Mouse (Mus musculus): ENCODE measurements around the gene Mdga2. TPM values are rescaled to one million over a fixed set of nuclear protein-coding genes. Genes with fewer than 3 reads are reported as not detected.

Gene Mdga2
- total RNA-seq (2012; rRNA removed), result not detected in 2 replicates

DNA sequence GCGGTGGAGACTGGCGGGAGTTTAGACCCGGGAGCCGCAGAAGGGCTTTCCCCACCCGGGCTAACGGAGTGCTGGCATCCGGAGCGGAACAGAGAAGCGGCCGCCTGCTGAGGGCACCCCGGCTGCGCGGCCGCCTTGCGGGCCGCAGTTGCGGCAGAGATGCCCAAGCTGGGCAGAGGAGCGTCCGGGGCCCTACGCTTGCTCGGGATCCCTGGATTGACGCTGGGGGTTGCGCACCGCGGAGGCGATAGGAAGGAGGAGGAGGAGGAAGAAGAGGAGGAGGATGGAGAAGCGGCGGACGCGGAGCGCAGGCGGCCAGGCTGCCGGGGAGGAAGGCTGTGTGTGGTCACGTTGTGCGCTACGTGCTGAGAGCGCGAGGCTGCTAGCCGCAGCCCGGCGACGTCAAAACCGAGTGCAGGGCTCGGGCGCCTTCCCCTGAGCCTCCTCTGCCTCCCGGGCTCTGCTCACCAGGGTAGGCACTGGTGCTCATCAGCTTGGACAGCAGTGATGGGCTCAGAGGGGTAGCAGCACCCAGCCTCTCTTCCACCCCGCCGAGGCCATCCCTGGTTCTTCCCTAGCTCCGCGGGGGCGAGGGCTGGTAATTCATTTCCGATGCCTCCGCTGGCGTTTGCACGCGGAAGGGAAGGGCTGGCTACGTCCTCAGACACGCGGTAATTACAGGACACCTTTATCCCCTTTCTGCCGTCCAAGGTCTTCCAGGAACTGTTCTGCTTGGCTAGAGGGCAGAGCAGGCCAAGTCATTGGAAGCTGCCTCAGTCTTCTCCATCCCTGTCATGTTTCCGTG is at the start of gene Mdga2:
Gene Mdga2, minus strand, starts transcription at position 329 of the 805 bp plus-strand sequence.
- H3K9ac ChIP-seq (ENCODE audit: insufficient read depth, low read depth, low read length, poor library complexity, severe bottlenecking), result peak within 1 kb of the TSS; percentile 30; the same call in 1 of the 2 replicates
- TF ChIP-seq MAFK (IDR thresholded peaks at IDR 0.05; ENCODE audit: insufficient read depth, low read depth, low read length) (no peak), ZC3H11A (IDR thresholded peaks at IDR 0.05; ENCODE audit: borderline replicate concordance, low read depth, low read length) (no peak), CHD2 (IDR thresholded peaks at IDR 0.05; ENCODE audit: low read depth, low read length) (no peak), HCFC1 (IDR thresholded peaks at IDR 0.05; ENCODE audit: borderline replicate concordance, insufficient read depth, low read length) (no peak), ZNF384 (IDR thresholded peaks at IDR 0.05; ENCODE audit: low read depth, low read length) (no peak)
- DNase-seq (ENCODE audit: low read depth, low spot score), result peak; percentile 17
- H3K9me3 ChIP-seq (ENCODE audit: control insufficient read depth, insufficient read depth, low read depth, low read length), result no peaks in the 10 kb centered on the region
- in situ Hi-C loops (cut with MboI; ENCODE audit: low sequenced_read_pairs in 2 of 2, unreplicated experiment in 2 of 2), result no loop called here
- no peak within 1 kb of the TSS for H3K27ac ChIP-seq (ENCODE audit: insufficient read depth, low read depth, low read length, poor library complexity, severe bottlenecking)
- H3K4me3 ChIP-seq (ENCODE audit: insufficient read depth in 1 of 2, low read depth in 1 of 2, low read length in 2 of 2, poor library complexity in 1 of 2, severe bottlenecking in 1 of 2), result peak within 1 kb of the TSS; percentile 58 to 64
- no peaks in the 10 kb centered on the region for H3K36me3 ChIP-seq (ENCODE audit: control insufficient read depth, insufficient read depth, low read length, poor library complexity, severe bottlenecking)
- H3K4me1 ChIP-seq (ENCODE audit: control insufficient read depth in 2 of 2, insufficient read depth in 2 of 2, low read length in 2 of 2, poor library complexity in 1 of 2), result 0 out of 4 replicates have a peak, but pooled peaks cover 0 to 2% of the 10 kb centered on the region in 2 experiments

DNA sequence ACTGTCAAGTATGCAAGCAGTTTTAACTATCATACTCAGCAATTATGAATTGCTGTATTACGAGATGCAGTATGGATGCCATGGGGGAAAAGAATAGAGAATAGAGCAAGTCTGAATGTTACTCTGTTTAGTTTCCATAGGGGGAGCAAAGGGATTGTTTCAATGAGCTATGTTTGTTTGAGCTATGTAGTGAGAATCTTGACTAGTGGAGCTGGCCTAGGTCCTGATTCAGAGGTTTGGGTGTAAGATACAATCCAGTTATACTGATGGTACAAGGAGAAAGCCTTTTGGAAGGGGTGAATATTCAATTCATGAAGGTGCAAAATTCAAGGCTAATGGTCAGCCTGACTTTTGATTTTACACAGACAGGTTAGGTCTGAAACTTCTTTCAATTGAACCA is 45.1 kb upstream of the Mdga2 start:
- TF ChIP-seq MAFK (IDR thresholded peaks at IDR 0.05; ENCODE audit: insufficient read depth, low read depth, low read length), result no peak
- TF ChIP-seq CHD2 (IDR thresholded peaks at IDR 0.05; ENCODE audit: low read depth, low read length), result no peak
- no peak for TF ChIP-seq ZNF384 (IDR thresholded peaks at IDR 0.05; ENCODE audit: low read depth, low read length)
- TF ChIP-seq ZC3H11A (IDR thresholded peaks at IDR 0.05; ENCODE audit: borderline replicate concordance, low read depth, low read length), result no peak
- no peak for TF ChIP-seq HCFC1 (IDR thresholded peaks at IDR 0.05; ENCODE audit: borderline replicate concordance, insufficient read depth, low read length)

DNA sequence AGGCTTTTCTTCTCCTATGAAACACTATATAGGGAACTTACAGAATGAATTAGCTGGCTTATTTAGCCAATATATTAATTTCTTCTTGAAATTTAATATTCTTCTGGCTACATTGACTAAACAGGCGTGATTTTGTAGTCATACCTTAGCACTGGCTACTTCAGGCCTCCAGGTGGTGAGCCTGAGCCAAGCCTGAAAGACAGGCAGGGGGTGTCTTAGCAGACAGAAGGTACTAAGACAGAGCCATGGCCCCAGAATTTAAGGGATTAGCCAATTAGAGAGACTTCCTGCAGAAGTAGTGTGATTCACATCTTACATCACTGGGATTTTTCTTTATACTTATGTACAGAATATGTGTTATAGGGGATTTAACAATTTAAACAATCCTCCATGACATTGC is 1.2 kb upstream of the Mdga2 start:
- Histone ChIP-seq H3K4me3 (ENCODE audit: insufficient read depth in 1 of 2, low read depth in 1 of 2, low read length in 2 of 2, poor library complexity in 1 of 2, severe bottlenecking in 1 of 2) (no peak overlapping the region), H3K4me1 (ENCODE audit: control insufficient read depth in 2 of 2, insufficient read depth in 2 of 2, low read length in 2 of 2, poor library complexity in 1 of 2) (0 out of 4 replicates have a peak, but pooled peaks cover 0 to 2% of the 10 kb centered on the region in 2 experiments), H3K36me3 (ENCODE audit: control insufficient read depth, insufficient read depth, low read length, poor library complexity, severe bottlenecking) (no peaks in the 10 kb centered on the region), H3K9me3 (ENCODE audit: control insufficient read depth, insufficient read depth, low read depth, low read length) (no peaks in the 10 kb centered on the region), H3K27ac (ENCODE audit: insufficient read depth, low read depth, low read length, poor library complexity, severe bottlenecking) (no peak overlapping the region), H3K9ac (ENCODE audit: insufficient read depth, low read depth, low read length, poor library complexity, severe bottlenecking) (no peak overlapping the region)
- TF ChIP-seq ZNF384 (IDR thresholded peaks at IDR 0.05; ENCODE audit: low read depth, low read length) (no peak), CHD2 (IDR thresholded peaks at IDR 0.05; ENCODE audit: low read depth, low read length) (no peak), ZC3H11A (IDR thresholded peaks at IDR 0.05; ENCODE audit: borderline replicate concordance, low read depth, low read length) (no peak), HCFC1 (IDR thresholded peaks at IDR 0.05; ENCODE audit: borderline replicate concordance, insufficient read depth, low read length) (no peak), MAFK (IDR thresholded peaks at IDR 0.05; ENCODE audit: insufficient read depth, low read depth, low read length) (no peak)
- no peak for DNase-seq (ENCODE audit: low read depth, low spot score)
- in situ Hi-C loops (cut with MboI; ENCODE audit: low sequenced_read_pairs in 2 of 2, unreplicated experiment in 2 of 2), result no loop called here

More for the DNA sequence above, 45.1 kb upstream of the Mdga2 start:
- H3K9ac ChIP-seq (ENCODE audit: insufficient read depth, low read depth, low read length, poor library complexity, severe bottlenecking), result no peak overlapping the region
- in situ Hi-C loops (cut with MboI; ENCODE audit: low sequenced_read_pairs in 2 of 2, unreplicated experiment in 2 of 2), result no loop called here
- peak; percentile 37 for DNase-seq (ENCODE audit: low read depth, low spot score)
- no peaks in the 10 kb centered on the region for H3K36me3 ChIP-seq (ENCODE audit: control insufficient read depth, insufficient read depth, low read length, poor library complexity, severe bottlenecking)
- no peak overlapping the region for H3K27ac ChIP-seq (ENCODE audit: insufficient read depth, low read depth, low read length, poor library complexity, severe bottlenecking)
- no peaks in the 10 kb centered on the region for H3K9me3 ChIP-seq (ENCODE audit: control insufficient read depth, insufficient read depth, low read depth, low read length)
- no peaks in the 10 kb centered on the region for H3K4me1 ChIP-seq (ENCODE audit: control insufficient read depth in 2 of 2, insufficient read depth in 2 of 2, low read length in 2 of 2, poor library complexity in 1 of 2)
- H3K4me3 ChIP-seq (ENCODE audit: insufficient read depth in 1 of 2, low read depth in 1 of 2, low read length in 2 of 2, poor library complexity in 1 of 2, severe bottlenecking in 1 of 2), result no peak overlapping the region

DNA sequence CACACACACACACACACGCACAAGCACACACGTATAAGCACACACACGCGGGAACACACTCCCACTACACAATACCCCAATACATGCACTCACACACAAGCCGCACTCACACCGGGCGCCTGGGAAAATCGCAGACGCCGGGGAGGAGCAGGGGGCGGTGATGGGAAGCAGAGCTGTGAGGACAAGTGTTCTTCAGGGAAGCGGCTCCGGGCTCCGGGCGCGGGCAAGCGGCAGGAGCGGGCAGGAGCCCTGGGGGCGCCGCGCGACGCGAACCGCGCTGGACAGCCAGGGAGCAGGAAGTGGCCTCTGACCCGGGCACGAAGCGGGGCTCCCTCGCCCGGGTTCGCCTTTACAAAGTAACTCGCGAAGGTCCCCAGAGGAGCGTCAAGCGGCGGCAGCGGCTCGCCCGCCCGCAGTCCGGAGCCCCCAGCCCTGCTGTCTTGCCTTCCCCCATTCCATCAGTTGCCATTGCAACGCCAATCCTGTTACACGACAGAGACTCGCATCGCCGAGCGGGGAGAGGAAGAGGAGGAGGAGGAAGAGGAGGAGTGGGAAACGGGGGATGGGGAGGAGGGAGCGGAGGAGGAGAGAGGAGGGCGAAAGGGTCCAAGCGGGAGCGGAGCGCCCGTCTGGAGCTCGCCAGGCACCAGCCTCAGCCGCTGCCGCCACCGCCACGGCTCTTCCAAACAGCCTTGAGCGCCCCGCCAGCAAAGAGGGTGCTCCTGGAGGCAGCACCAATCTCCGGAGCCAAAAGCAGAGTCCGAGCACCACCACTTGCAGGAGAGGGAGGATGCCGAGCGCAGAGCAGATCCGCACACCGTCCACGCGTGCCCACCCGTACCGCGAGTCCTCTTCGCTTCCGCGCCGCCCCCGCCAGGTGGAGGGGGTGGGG is 774 bp downstream of the Mdga2 start:
- peak overlapping the region; percentile 30; the same call in 1 of the 2 replicates for H3K9ac ChIP-seq (ENCODE audit: insufficient read depth, low read depth, low read length, poor library complexity, severe bottlenecking)
- H3K4me3 ChIP-seq (ENCODE audit: insufficient read depth in 1 of 2, low read depth in 1 of 2, low read length in 2 of 2, poor library complexity in 1 of 2, severe bottlenecking in 1 of 2), result peak overlapping the region; percentile 58 to 64
- H3K4me1 ChIP-seq (ENCODE audit: control insufficient read depth in 2 of 2, insufficient read depth in 2 of 2, low read length in 2 of 2, poor library complexity in 1 of 2), result 0 out of 4 replicates have a peak, but pooled peaks cover 0 to 2% of the 10 kb centered on the region in 2 experiments
- H3K36me3 ChIP-seq (ENCODE audit: control insufficient read depth, insufficient read depth, low read length, poor library complexity, severe bottlenecking), result no peaks in the 10 kb centered on the region
- H3K9me3 ChIP-seq (ENCODE audit: control insufficient read depth, insufficient read depth, low read depth, low read length), result no peaks in the 10 kb centered on the region
- no peak for TF ChIP-seq CHD2 (IDR thresholded peaks at IDR 0.05; ENCODE audit: low read depth, low read length)
- TF ChIP-seq ZNF384 (IDR thresholded peaks at IDR 0.05; ENCODE audit: low read depth, low read length), result no peak
- no peak for TF ChIP-seq MAFK (IDR thresholded peaks at IDR 0.05; ENCODE audit: insufficient read depth, low read depth, low read length)
- no peak for TF ChIP-seq HCFC1 (IDR thresholded peaks at IDR 0.05; ENCODE audit: borderline replicate concordance, insufficient read depth, low read length)
- no peak for TF ChIP-seq ZC3H11A (IDR thresholded peaks at IDR 0.05; ENCODE audit: borderline replicate concordance, low read depth, low read length)
- peak; percentile 29 for DNase-seq (ENCODE audit: low read depth, low spot score)
- in situ Hi-C loops (cut with MboI; ENCODE audit: low sequenced_read_pairs in 2 of 2, unreplicated experiment in 2 of 2), result no loop called here
- H3K27ac ChIP-seq (ENCODE audit: insufficient read depth, low read depth, low read length, poor library complexity, severe bottlenecking), result no peak overlapping the region

Data from ES-E14 (cell line).